Mouse (Mus musculus) inflammation-experienced regulatory T-cells (primary cell): Measurements from ENCODE around the gene Zfp993. TPM values are rescaled to one million over a fixed set of nuclear protein-coding genes. Genes with fewer than 3 reads are reported as not detected.

Experiments used
- polyA plus RNA-seq, 2 experiments: library from polyadenylated mRNA; unstranded; fragments of 100-300 nt; shearing (Covaris generic); gene quantifications; one replicate each; pipeline ENCODE4 v1.2.1; 2017

Gene Zfp993
- 1 to 10 TPM; 3.9 to 8.2 TPM for polyA plus RNA-seq

DNA sequence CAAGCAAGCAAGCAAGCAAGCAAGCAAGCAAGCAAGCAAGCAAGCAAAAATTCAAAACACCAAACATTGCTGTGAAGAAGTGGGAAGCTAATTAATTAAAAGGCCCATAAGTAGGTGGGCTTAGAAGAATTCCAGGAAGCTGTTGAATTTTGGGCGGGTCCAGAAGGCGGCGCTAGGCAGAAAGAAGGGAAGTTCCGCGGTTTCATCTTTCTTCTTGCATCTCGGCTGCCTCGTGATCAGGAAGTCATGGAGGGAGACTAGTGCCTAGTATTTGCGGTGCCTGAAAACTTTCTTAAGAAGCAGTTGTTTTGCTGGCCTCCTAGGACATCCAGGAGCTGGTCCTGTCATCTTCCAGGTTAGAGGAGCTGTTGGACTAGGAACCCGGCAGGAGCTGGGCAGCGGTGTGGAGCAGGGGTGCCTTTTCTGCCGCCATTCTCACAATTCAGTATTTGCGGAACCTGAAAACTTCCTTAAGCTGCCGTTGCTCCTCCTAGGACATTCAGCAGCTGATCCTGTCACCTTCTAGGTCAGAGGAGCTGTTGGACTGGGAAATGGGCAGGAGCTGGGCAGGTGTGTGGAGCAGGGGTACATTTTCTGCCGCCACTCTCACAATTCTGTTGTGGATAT lies at the start of gene Zfp993:
TSS of gene Zfp993 (plus strand) at position 188 of the 627 bp plus-strand sequence.

Other genes starting within 250 kb of the Zfp993 start
- gene Zfp992, start 161.9 kb upstream of the Zfp993 start, polyA plus RNA-seq: 1 to 10 TPM; 3.9 to 5.2 TPM
- 1 to 10 TPM in 1 of 2 experiments, under 1 TPM in 1; 0.13 to 4.5 TPM for gene Zfp981, start 108.9 kb upstream of the Zfp993 start, polyA plus RNA-seq